Mouse (Mus musculus): ENCODE results near the gene Fabp2. TPM values are rescaled to one million over a fixed set of nuclear protein-coding genes. Genes with fewer than 3 reads are reported as not detected.
A peak's percentile ranks its signal among the peaks of the same experiment; 100 is the strongest.

The Fabp2 gene
- polyA plus RNA-seq, 1 experiment: 215 TPM

DNA sequence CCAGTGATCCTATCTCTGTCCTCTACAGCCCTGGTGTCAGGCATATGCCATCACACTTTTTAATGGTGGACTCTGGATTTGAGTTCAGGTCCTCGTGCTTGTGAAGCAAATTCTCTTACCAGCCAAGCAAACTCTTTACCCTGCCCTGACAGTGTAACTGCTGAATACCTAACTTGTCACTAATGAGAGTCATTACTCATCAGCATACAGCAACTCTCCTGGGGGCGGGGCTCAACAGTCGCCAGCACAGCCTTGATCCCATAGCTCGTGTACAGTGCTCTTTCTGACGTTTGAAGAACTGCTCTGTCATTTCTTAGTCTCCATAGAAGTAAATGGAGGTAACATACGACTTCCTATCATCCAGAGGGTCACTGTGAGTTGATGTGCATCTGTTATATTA, 3.4 kb downstream of the Fabp2 start:
- Histone ChIP-seq H3K4me1 (ENCODE audit: control insufficient read depth, insufficient read depth, insufficient read length, low read length) (no peaks in the 10 kb centered on the region), H3K4me3 (ENCODE audit: low read depth, low read length) (peak overlapping the region; percentile 21; the same call in 1 of the 2 replicates), H3K27ac (ENCODE audit: insufficient read depth, low read depth, low read length) (peak overlapping the region; percentile 21; the same call in 1 of the 2 replicates), H3K36me3 (ENCODE audit: control insufficient read depth, insufficient read depth, low read length) (peaks cover 27% of the 10 kb centered on the region), H3K27me3 (ENCODE audit: control insufficient read depth, insufficient read depth, low read length) (no peaks in the 10 kb centered on the region)
- 35% methylated on average over 6 of the region's 6 CpGs for WGBS
- TF ChIP-seq POLR2A (IDR thresholded peaks at IDR 0.05; ENCODE audit: low read depth, low read length) (no peak), CTCF (IDR thresholded peaks at IDR 0.05; ENCODE audit: extremely low read depth, insufficient read length, insufficient replicate concordance, low read depth, low read length) (no peak)

DNA sequence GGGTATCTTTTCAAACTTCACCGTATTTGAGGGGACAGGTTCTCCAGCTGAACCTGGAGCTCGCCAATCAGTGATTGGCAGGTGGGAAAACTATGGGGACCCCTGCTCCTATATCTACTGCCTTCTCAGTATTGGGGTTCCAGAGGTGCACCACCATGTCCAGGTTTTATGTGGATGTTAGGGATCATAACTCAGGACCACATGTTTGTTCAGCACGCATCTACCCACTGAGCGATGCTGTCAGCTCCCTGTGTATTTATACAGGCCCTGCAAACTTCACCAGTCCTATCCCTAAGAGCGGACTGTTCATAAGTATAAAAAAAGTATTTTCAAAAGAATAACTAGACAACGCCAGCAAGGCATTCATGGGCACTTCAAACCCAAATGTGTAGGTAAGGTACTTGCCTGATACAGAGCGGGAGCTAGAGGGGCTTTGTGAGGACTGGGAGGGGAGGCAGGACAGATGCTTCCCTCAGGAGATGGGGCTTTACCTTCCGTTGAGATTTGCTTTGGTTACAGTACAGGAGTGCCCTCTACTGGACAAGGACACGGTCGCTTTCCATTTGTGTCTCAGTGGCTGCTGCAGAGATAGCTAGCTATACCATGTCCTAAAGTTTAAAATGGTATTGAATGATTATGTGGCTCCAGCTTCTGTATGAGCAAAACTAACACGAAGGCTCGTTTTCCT, 9.0 kb downstream of the Fabp2 start:
- H3K27me3 ChIP-seq (ENCODE audit: control insufficient read depth, insufficient read depth, low read length): no peaks in the 10 kb centered on the region
- no peak overlapping the region for H3K4me3 ChIP-seq (ENCODE audit: low read depth, low read length)
- H3K4me1 ChIP-seq (ENCODE audit: control insufficient read depth, insufficient read depth, insufficient read length, low read length): no peaks in the 10 kb centered on the region
- H3K36me3 ChIP-seq (ENCODE audit: control insufficient read depth, insufficient read depth, low read length): peaks cover 4% of the 10 kb centered on the region; the same call in 1 of the 2 replicates
- WGBS: 37% methylated on average over 12 of the region's 12 CpGs
- TF ChIP-seq CTCF (IDR thresholded peaks at IDR 0.05; ENCODE audit: extremely low read depth, insufficient read length, insufficient replicate concordance, low read depth, low read length) (peak; percentile 70; the same call in 1 of the 2 replicates), POLR2A (IDR thresholded peaks at IDR 0.05; ENCODE audit: low read depth, low read length) (no peak)
- H3K27ac ChIP-seq (ENCODE audit: insufficient read depth, low read depth, low read length): no peak overlapping the region

- WGBS: 88% methylated on average over 2 of the region's 2 CpGs
- Histone ChIP-seq H3K27ac (ENCODE audit: insufficient read depth, low read depth, low read length) (no peak overlapping the region), H3K27me3 (ENCODE audit: control insufficient read depth, insufficient read depth, low read length) (no peaks in the 10 kb centered on the region), H3K36me3 (ENCODE audit: control insufficient read depth, insufficient read depth, low read length) (no peaks in the 10 kb centered on the region), H3K4me1 (ENCODE audit: control insufficient read depth, insufficient read depth, insufficient read length, low read length) (no peaks in the 10 kb centered on the region), H3K4me3 (ENCODE audit: low read depth, low read length) (no peak overlapping the region)
- TF ChIP-seq POLR2A (IDR thresholded peaks at IDR 0.05; ENCODE audit: low read depth, low read length) (no peak), CTCF (IDR thresholded peaks at IDR 0.05; ENCODE audit: extremely low read depth, insufficient read length, insufficient replicate concordance, low read depth, low read length) (no peak)
These were observed 13.0 kb downstream of the Fabp2 start for GRCm38 (mm10) chr3:122907841-122908240.

- no peaks in the 10 kb centered on the region for H3K36me3 ChIP-seq (ENCODE audit: control insufficient read depth, insufficient read depth, low read length)
- H3K27ac ChIP-seq (ENCODE audit: insufficient read depth, low read depth, low read length): no peak overlapping the region
- TF ChIP-seq POLR2A (IDR thresholded peaks at IDR 0.05; ENCODE audit: low read depth, low read length): no peak
- TF ChIP-seq CTCF (IDR thresholded peaks at IDR 0.05; ENCODE audit: extremely low read depth, insufficient read length, insufficient replicate concordance, low read depth, low read length): no peak
- no peak overlapping the region for H3K4me3 ChIP-seq (ENCODE audit: low read depth, low read length)
- 0 out of 2 replicates have a peak, but pooled peaks cover 2% of the 10 kb centered on the region for H3K4me1 ChIP-seq (ENCODE audit: control insufficient read depth, insufficient read depth, insufficient read length, low read length)
- no peaks in the 10 kb centered on the region for H3K27me3 ChIP-seq (ENCODE audit: control insufficient read depth, insufficient read depth, low read length)
- WGBS: 79% methylated on average over 5 of the region's 5 CpGs
These were observed 20.6 kb downstream of the Fabp2 start for GRCm38 (mm10) chr3:122915493-122915892.

DNA sequence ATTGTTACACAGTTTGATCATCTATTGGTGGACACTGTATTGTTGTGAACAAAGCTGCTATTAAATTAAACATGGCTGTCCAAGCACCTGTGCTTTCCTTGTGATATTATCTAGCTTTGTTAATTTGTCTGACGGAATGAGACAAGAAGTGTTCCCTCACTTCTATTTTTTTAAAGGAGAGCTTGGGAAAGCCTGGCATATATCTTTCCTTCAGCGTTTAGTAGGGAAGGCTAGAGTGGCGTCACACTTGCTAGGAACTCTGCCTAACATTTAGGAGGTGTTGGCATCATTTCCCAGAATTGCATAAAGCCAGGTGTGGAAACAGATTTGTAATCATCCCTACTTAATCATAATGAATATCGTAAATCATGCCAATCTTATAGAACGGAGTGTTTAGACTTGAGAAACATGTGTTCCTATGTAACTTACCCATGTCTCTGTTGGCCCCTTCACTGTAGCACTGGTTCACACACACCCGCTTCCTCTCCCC, 21.4 kb downstream of the Fabp2 start:
- no peak overlapping the region for H3K27ac ChIP-seq (ENCODE audit: insufficient read depth, low read depth, low read length)
- TF ChIP-seq CTCF (IDR thresholded peaks at IDR 0.05; ENCODE audit: extremely low read depth, insufficient read length, insufficient replicate concordance, low read depth, low read length) (no peak), POLR2A (IDR thresholded peaks at IDR 0.05; ENCODE audit: low read depth, low read length) (no peak)
- H3K36me3 ChIP-seq (ENCODE audit: control insufficient read depth, insufficient read depth, low read length): no peaks in the 10 kb centered on the region
- 0 out of 2 replicates have a peak, but pooled peaks cover 2% of the 10 kb centered on the region for H3K4me1 ChIP-seq (ENCODE audit: control insufficient read depth, insufficient read depth, insufficient read length, low read length)
- WGBS: 58% methylated on average over 6 of the region's 6 CpGs
- H3K27me3 ChIP-seq (ENCODE audit: control insufficient read depth, insufficient read depth, low read length): no peaks in the 10 kb centered on the region
- H3K4me3 ChIP-seq (ENCODE audit: low read depth, low read length): no peak overlapping the region

DNA sequence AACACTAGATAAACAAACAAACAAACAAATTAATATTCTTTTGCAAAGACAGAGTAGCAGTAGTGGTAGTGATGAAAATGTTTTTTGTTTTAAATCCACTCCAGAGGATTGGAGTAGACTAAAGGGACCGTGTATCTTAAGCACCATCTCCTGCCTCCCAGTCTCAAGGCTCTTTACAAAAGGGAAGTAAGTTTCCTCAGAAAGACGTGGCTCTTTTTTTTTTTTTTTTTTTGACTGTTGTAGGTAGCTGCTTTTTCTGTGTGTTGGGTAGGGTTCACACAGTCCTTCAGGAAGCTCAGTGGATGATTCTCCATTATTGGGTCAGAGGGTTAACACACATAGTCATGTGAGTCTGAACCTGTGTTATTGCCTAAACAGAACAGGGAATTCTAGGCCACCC, 23.8 kb downstream of the Fabp2 start:
- no peak overlapping the region for H3K4me3 ChIP-seq (ENCODE audit: low read depth, low read length)
- no peaks in the 10 kb centered on the region for H3K27me3 ChIP-seq (ENCODE audit: control insufficient read depth, insufficient read depth, low read length)
- 0 out of 2 replicates have a peak, but pooled peaks cover 2% of the 10 kb centered on the region for H3K4me1 ChIP-seq (ENCODE audit: control insufficient read depth, insufficient read depth, insufficient read length, low read length)
- H3K36me3 ChIP-seq (ENCODE audit: control insufficient read depth, insufficient read depth, low read length): no peaks in the 10 kb centered on the region
- no peak overlapping the region for H3K27ac ChIP-seq (ENCODE audit: insufficient read depth, low read depth, low read length)
- TF ChIP-seq POLR2A (IDR thresholded peaks at IDR 0.05; ENCODE audit: low read depth, low read length) (no peak), CTCF (IDR thresholded peaks at IDR 0.05; ENCODE audit: extremely low read depth, insufficient read length, insufficient replicate concordance, low read depth, low read length) (no peak)
- 71% methylated on average over 2 of the region's 2 CpGs for WGBS

GRCm38 (mm10) chr3:122919260-122919659, 24.4 kb downstream of the Fabp2 start, which contains the start of gene Gm10959:
Gene Gm10959, minus strand, starts transcription at chr3:122919360.
- TF ChIP-seq POLR2A (IDR thresholded peaks at IDR 0.05; ENCODE audit: low read depth, low read length) (no peak), CTCF (IDR thresholded peaks at IDR 0.05; ENCODE audit: extremely low read depth, insufficient read length, insufficient replicate concordance, low read depth, low read length) (no peak)
- WGBS: 90% methylated on average over 8 of the region's 8 CpGs
- no peak within 1 kb of the TSS for H3K27ac ChIP-seq (ENCODE audit: insufficient read depth, low read depth, low read length)

More at GRCm38 (mm10) chr3:122919260-122919659, 24.4 kb downstream of the Fabp2 start, which contains the start of gene Gm10959:
- Histone ChIP-seq H3K4me3 (ENCODE audit: low read depth, low read length) (no peak within 1 kb of the TSS), H3K27me3 (ENCODE audit: control insufficient read depth, insufficient read depth, low read length) (no peaks in the 10 kb centered on the region), H3K4me1 (ENCODE audit: control insufficient read depth, insufficient read depth, insufficient read length, low read length) (0 out of 2 replicates have a peak, but pooled peaks cover 2% of the 10 kb centered on the region), H3K36me3 (ENCODE audit: control insufficient read depth, insufficient read depth, low read length) (no peaks in the 10 kb centered on the region)

Measured in small intestine, adult 2 months (tissue).